Mouse (Mus musculus) ovary, postnatal 14 days (tissue): ENCODE data around the gene Cript.
"Not testable (repeated sequence)": the region's sequence is repeated elsewhere in the genome, so short reads cannot be mapped to it uniquely, and the experiment has no call there.

Source experiments
- DNase-seq: peaks from one replicate; pipeline ENCODE4 v3.0.0; 2022; ENCODE audit warnings: low spot score

The Cript gene

GRCm38 (mm10) chr17:87050469-87051175 lies 25.3 kb downstream of the Cript start:
- peak; percentile 52 for DNase-seq

GRCm38 (mm10) chr17:87051652-87052051 lies 26.3 kb downstream of the Cript start:
- no peak for DNase-seq

GRCm38 (mm10) chr17:87052432-87052831 lies 27.1 kb downstream of the Cript start:
- DNase-seq: no peak

GRCm38 (mm10) chr17:87053921-87054320 lies 28.6 kb downstream of the Cript start:
- no peak for DNase-seq

GRCm38 (mm10) chr17:87055051-87055459 lies 29.7 kb downstream of the Cript start:
- DNase-seq: peak; percentile 35

GRCm38 (mm10) chr17:87055663-87056062 lies 30.3 kb downstream of the Cript start:
- DNase-seq: no peak

- DNase-seq: no peak
Measured at GRCm38 (mm10) chr17:87056761-87057160, 31.4 kb downstream of the Cript start.

GRCm38 (mm10) chr17:87057486-87058266 lies 32.3 kb downstream of the Cript start:
- peak; percentile 46 for DNase-seq

- no peak for DNase-seq
Measured at GRCm38 (mm10) chr17:87062639-87063038, 37.3 kb downstream of the Cript start.

- no peak for DNase-seq
Measured at GRCm38 (mm10) chr17:87063461-87063860, 38.1 kb downstream of the Cript start.

GRCm38 (mm10) chr17:87063969-87064368 lies 38.6 kb downstream of the Cript start:
- no peak for DNase-seq

GRCm38 (mm10) chr17:87068997-87069396 lies 43.6 kb downstream of the Cript start:
- DNase-seq: no peak

GRCm38 (mm10) chr17:87072183-87072582 lies 46.8 kb downstream of the Cript start:
- not testable (repeated sequence) for DNase-seq

GRCm38 (mm10) chr17:87072766-87073440 lies 47.6 kb downstream of the Cript start:
- DNase-seq: no peak

GRCm38 (mm10) chr17:87073470-87073869 lies 48.1 kb downstream of the Cript start:
- no peak for DNase-seq

GRCm38 (mm10) chr17:87078217-87078616 lies 52.9 kb downstream of the Cript start:
- not testable (repeated sequence) for DNase-seq

- no peak for DNase-seq
Measured at GRCm38 (mm10) chr17:87080724-87081123, 55.4 kb downstream of the Cript start.

GRCm38 (mm10) chr17:87082547-87082946 lies 57.2 kb downstream of the Cript start:
- no peak for DNase-seq

- no peak for DNase-seq
Measured at GRCm38 (mm10) chr17:87083671-87084070, 58.3 kb downstream of the Cript start.
